Mouse (Mus musculus) midbrain, embryonic 14.5 days (tissue): ENCODE data around the gene Nudt1. TPM values are rescaled to one million over a fixed set of nuclear protein-coding genes. Genes with fewer than 3 reads are reported as not detected.
A peak's percentile ranks its signal among the peaks of the same experiment; 100 is the strongest.

Experiments
- ATAC-seq: fragments of 200-750 bp; cut with Nextera tagmentation; 2 replicates; pipeline ENCODE4 v1.8.0; 2017; ENCODE audit warnings: moderate number of reproducible peaks, moderate library complexity; ENCODE audit not compliant: low FRiP score, low TSS enrichment
- DNase-seq: peaks from one replicate; pipeline ENCODE4 v3.0.0-alpha.2; 2015
- H3K27ac ChIP-seq: fragments of 300-500 bp; sonication (generic); replicated peaks from 2 replicates; pipeline ENCODE4 v1.5.1; 2014; ENCODE audit warnings: mild to moderate bottlenecking, low read depth, low read length, moderate library complexity
- H3K27me3 ChIP-seq: fragments of 300-500 bp; sonication (generic); 2 replicates; pipeline ENCODE4 v1.6.1; 2014; ENCODE audit warnings: low read length, control low read depth, mixed read lengths; ENCODE audit not compliant: control insufficient read depth, insufficient read depth
- H3K36me3 ChIP-seq: fragments of 300-500 bp; sonication (generic); 2 replicates; pipeline ENCODE4 v1.6.1; 2014; ENCODE audit warnings: low read length, control low read depth; ENCODE audit not compliant: control insufficient read depth, insufficient read depth
- H3K4me1 ChIP-seq: fragments of 300-500 bp; sonication (generic); 2 replicates; pipeline ENCODE4 v1.6.1; 2014; ENCODE audit warnings: mild to moderate bottlenecking, antibody characterized with exemption, low read length, control low read depth; ENCODE audit not compliant: control insufficient read depth, insufficient read depth
- H3K4me2 ChIP-seq: fragments of 300-500 bp; sonication (generic); 2 replicates; pipeline ENCODE4 v1.6.1; 2014; ENCODE audit warnings: mild to moderate bottlenecking, low read length, moderate library complexity
- H3K4me3 ChIP-seq: fragments of 300-500 bp; sonication (generic); replicated peaks from 2 replicates; pipeline ENCODE4 v1.5.1; 2014; ENCODE audit warnings: low read depth, low read length
- H3K9ac ChIP-seq: fragments of 300-500 bp; sonication (generic); replicated peaks from 2 replicates; pipeline ENCODE4 v1.6.1; 2014; ENCODE audit warnings: mild to moderate bottlenecking, low read length, moderate library complexity
- H3K9me3 ChIP-seq: fragments of 300-500 bp; sonication (generic); 2 replicates; pipeline ENCODE4 v1.6.1; 2016; ENCODE audit warnings: low read length, control low read depth, mixed read lengths; ENCODE audit not compliant: control insufficient read depth
- WGBS: fragments of 180-500 bp; shearing (Covaris S2); extraction: QIAGEN DNeasy Blood & Tissue Kit; methylation state at CpG from one replicate; pipeline ENCODE4 v1.1.7; 2014; 5-methylcytosine and 5-hydroxymethylcytosine counted together
- polyA plus RNA-seq: library from polyadenylated mRNA; unstranded; fragments of >200 nt; fragmentation: Nextera tagmentation; extraction: Ambion mirVana; gene quantifications from 2 replicates; pipeline ENCODE4 v1.2.1, GENCODE M21; 2014

Gene Nudt1
- polyA plus RNA-seq, 1 experiment from 2014 or later, result 16.5 TPM

DNA sequence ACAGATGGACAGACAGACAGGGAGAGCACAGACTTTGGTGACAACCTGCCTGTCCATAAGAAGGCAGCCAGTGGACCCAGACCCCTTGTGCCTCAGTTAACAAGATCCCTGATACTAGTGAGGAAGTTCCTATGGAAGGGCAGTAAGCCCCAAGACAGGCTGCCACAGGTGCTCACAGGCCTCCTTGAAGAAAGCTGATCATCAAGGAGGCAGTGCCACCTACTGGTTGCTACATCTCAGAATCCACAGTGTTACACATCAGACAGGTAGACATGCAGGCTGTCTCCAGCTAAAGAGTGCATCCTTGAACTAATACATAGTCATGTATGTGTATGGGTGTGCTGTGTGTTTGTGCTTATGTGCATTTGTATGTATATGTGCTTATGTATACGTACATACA is 29.3 kb upstream of the Nudt1 start:
- Histone ChIP-seq H3K9me3 (no peaks in the 10 kb centered on the region), H3K4me3 (no peak overlapping the region), H3K27me3 (no peaks in the 10 kb centered on the region), H3K4me1 (no peaks in the 10 kb centered on the region), H3K27ac (no peak overlapping the region), H3K4me2 (no peak overlapping the region), H3K9ac (no peak overlapping the region), H3K36me3 (peaks cover 29% of the 10 kb centered on the region)
- ATAC-seq (peak; percentile 55; the same call in 1 of the 2 replicates), DNase-seq (peak; percentile 89)
- WGBS, result 77% methylated on average over 1 of the region's 1 CpGs

DNA sequence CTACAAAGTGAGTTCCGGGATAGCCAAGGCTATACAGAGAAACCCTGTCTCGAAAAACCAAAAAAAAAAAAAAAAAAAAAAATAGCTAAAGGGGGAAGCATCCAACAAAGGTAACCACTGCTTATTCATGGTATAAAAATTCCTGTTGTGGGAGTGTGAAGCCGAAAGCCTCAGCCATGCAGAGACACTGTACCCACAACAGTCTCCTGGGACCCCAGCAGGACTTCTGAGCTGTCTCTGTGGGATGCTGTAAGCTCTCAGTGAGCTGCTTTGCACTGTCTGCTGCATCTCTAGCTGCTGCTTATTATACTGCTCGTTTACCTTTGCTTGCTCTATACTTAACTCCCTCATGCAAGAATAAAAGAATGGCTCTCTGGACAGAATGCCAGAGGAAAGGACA is 23.2 kb upstream of the Nudt1 start:
- Histone ChIP-seq H3K9ac (no peak overlapping the region), H3K4me3 (no peak overlapping the region), H3K4me1 (no peaks in the 10 kb centered on the region), H3K4me2 (no peak overlapping the region), H3K36me3 (peaks cover 67% of the 10 kb centered on the region), H3K27ac (no peak overlapping the region), H3K9me3 (no peaks in the 10 kb centered on the region), H3K27me3 (no peaks in the 10 kb centered on the region)
- WGBS, result 88% methylated on average over 4 of the region's 4 CpGs
- ATAC-seq, result no peak
- DNase-seq, result no peak

DNA sequence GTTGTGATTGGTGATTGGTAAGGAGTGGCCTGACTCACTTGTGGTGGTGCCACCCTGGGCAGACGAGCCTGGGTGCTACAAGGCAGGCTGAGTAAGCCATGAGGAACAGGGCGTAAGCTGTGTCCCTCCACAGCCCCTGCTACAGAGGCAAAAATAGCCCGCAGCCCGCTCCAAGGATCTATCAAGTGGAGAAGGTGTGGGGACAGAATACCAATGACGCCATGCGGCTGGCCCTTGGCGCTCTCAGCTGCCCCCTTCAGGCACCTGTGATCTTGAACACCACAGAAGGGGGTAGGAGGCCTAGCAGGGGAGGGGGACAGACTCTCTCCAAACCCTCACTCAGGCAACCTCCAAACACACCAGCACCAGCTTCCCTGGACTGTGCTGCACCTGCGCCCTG is 15.4 kb upstream of the Nudt1 start:
- Histone ChIP-seq H3K27ac (no peak overlapping the region), H3K27me3 (no peaks in the 10 kb centered on the region), H3K9ac (no peak overlapping the region), H3K4me2 (no peak overlapping the region), H3K4me1 (no peaks in the 10 kb centered on the region), H3K9me3 (no peaks in the 10 kb centered on the region), H3K36me3 (peaks cover 72% of the 10 kb centered on the region), H3K4me3 (no peak overlapping the region)
- DNase-seq, result peak; percentile 10
- WGBS, result 75% methylated on average over 8 of the region's 8 CpGs
- no peak for ATAC-seq

DNA sequence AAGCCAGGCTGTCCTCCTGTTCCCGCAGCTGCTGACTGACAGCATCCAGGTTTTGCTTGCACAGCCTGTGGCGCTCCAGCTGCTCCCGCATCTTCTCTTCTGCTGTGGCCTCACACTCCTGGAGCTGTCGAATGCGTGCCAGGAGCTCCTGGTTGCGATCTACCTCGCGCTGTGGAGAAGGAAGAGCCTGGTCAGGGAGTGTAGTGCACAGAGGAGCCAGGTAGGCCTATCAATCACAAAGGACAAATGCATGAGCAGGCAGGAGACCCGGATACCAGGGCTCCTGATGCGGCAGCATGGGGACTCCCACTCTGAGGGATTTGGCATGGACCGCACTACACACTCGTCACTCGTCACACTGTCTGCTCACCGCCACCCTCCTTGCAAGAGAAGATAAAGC is 13.9 kb upstream of the Nudt1 start:
- Histone ChIP-seq H3K27ac (no peak overlapping the region), H3K4me2 (no peak overlapping the region), H3K4me3 (no peak overlapping the region), H3K27me3 (no peaks in the 10 kb centered on the region), H3K36me3 (peaks cover 75% of the 10 kb centered on the region), H3K9me3 (no peaks in the 10 kb centered on the region), H3K9ac (no peak overlapping the region), H3K4me1 (no peaks in the 10 kb centered on the region)
- 93% methylated on average over 14 of the region's 14 CpGs for WGBS
- ATAC-seq (no peak), DNase-seq (no peak)

DNA sequence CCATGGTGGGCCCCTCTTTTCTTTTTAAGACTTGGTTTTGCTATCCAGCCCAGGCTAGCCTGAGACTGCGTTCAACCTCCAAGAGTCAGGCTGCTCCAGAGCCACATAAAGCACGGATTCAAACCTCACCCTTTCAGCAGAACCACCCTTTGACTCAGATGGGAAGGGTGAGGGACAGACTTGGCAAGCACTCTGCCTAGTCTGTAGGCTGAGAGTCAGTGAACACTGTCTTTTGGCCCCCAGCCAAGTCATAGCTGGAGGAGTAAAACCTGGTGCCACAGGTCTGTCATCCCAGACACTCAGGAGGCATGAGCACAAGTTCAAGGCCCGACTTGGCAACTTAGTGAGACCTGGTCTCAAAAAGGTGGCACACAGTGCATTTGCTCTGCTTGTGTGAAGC is 4.7 kb upstream of the Nudt1 start:
- peaks cover 11% of the 10 kb centered on the region for H3K4me1 ChIP-seq
- no peaks in the 10 kb centered on the region for H3K27me3 ChIP-seq
- H3K4me2 ChIP-seq, result no peak overlapping the region
- 88% methylated on average over 3 of the region's 3 CpGs for WGBS
- DNase-seq (no peak), ATAC-seq (no peak)
- no peak overlapping the region for H3K4me3 ChIP-seq
- peaks cover 30% of the 10 kb centered on the region for H3K36me3 ChIP-seq
- H3K9ac ChIP-seq, result no peak overlapping the region
- H3K27ac ChIP-seq, result no peak overlapping the region
- no peaks in the 10 kb centered on the region for H3K9me3 ChIP-seq

DNA sequence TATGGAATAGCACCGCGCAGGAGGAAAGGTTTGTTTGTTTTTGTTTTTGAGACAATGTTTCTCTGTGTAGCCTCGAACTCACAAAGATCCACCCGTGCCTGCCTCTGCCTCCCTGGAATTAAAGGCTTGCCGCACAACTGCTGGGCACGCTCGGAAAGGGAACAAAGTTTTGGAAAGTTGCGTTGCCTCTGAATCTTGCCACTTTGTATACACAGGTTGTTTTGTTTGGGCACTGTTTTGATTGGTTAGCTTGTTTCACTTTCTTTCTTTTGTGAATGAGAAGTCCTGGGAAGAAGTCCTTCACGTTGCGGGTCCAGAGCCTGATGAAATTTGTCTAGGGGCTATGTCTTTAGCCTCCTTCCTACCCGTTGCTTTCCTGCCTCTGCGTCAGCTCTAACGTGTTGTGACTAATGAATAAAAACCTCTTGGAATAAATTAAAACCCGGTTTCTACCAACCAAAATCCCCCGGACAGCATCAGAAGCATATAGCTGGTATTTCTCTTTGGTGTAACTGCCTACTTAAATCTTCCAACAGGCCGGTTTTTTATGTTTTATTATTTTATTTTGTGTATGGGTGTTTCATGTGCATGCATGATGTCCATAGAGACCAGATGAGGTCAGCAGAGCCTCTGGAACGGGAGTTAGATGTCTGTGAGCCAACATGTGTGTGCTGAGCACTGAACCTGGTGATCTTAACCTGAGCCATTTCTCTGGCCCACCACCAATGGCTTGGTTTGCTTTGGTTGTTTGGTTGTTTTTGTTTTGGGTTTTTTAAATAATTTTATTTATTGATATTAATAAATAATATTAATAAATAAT is 510 bp downstream of the Nudt1 start:
- ATAC-seq, result no peak
- peak; percentile 55 for DNase-seq

DNA sequence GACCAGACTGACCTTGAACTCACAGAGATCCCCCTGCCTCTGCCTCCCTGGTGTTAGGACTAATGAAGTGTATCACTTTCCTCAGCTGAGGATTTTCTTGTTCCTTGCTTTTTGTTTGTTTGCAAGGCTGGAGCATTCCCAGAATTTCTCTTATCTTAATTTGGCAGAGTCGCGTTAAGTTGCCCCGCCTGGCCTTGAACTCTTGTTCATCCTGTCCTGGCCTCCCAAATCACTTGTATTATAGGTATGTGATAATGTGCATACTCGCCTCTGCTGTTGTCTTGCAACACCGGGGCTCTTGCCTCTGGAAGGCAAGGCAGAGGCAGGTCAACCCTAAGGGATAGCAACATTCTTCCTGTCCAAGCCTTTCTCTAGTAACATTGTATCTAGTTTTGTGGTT is 2.6 kb downstream of the Nudt1 start:
- WGBS, result 96% methylated on average over 5 of the region's 5 CpGs
- Histone ChIP-seq H3K27ac (no peak overlapping the region), H3K4me2 (no peak overlapping the region), H3K4me3 (no peak overlapping the region), H3K27me3 (no peaks in the 10 kb centered on the region), H3K9me3 (no peaks in the 10 kb centered on the region), H3K36me3 (peaks cover 16% of the 10 kb centered on the region), H3K9ac (no peak overlapping the region), H3K4me1 (peaks cover 11% of the 10 kb centered on the region)
- ATAC-seq (no peak), DNase-seq (no peak)

More for the DNA sequence above, 510 bp downstream of the Nudt1 start:
- peak overlapping the region; percentile 78 for H3K4me2 ChIP-seq
- 1% methylated on average over 17 of the region's 17 CpGs for whole genome bisulfite sequencing
- peak overlapping the region; percentile 78 for H3K27ac ChIP-seq
- H3K4me1 ChIP-seq, result peaks cover 11% of the 10 kb centered on the region
- no peaks in the 10 kb centered on the region for H3K9me3 ChIP-seq
- H3K4me3 ChIP-seq, result peak overlapping the region; percentile 91
- H3K27me3 ChIP-seq, result no peaks in the 10 kb centered on the region
- peaks cover 3% of the 10 kb centered on the region; the same call in 1 of the 2 replicates for H3K36me3 ChIP-seq
- peak overlapping the region; percentile 98 for H3K9ac ChIP-seq

DNA sequence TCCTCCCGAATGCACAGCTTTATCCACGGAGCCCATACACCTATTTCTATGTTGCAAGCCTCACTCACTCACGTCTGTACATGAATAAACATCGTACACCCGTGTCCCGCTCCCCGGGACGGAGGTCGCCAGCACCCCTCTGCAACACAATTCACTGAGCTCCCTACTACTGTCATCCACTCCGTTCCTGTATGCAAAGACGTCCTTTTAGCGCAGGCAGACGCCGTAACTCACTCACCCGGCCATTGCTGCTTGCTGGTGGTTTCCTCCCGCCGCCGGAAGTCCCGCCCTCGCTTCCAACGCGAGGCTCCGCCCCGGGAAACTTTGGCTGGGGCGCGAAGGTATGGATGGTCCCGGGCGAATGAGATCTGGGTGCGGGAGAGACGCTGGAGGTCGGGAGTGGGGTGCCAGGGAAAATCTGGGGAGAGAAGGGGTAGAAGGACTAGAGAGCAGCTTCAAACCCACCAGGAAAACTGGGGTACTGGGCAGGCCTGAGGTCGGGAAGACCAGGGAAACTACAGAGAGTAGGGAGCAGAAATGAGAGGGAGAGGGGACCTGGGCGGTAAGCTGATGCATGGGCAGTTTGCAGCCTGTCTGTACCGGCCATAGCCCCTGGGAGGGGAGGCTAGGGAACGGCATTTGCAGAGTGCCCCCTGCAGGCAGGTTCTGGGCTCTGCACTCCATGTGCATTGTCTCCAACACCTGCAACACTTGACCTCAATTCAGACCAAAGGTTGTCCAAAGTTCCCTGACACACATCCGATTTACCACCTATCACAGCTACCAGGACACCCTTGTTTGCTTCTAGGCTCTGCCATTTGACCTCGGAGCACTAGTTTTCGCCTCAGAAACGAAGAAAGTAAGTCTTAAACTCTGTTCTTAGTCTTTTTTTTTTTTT is 10.4 kb downstream of the Nudt1 start, which contains the start of gene Mrm2:
Gene Mrm2 (minus strand): TSS at position 284 of the 898 bp plus-strand sequence.
- Histone ChIP-seq H3K36me3 (peaks cover 13% of the 10 kb centered on the region), H3K9ac (peak within 1 kb of the TSS; percentile 77), H3K9me3 (no peaks in the 10 kb centered on the region), H3K27me3 (no peaks in the 10 kb centered on the region), H3K4me2 (peak within 1 kb of the TSS; percentile 92), H3K4me1 (peaks cover 7% of the 10 kb centered on the region), H3K27ac (peak within 1 kb of the TSS; percentile 81), H3K4me3 (peak within 1 kb of the TSS; percentile 70)
- WGBS, result 1% methylated on average over 39 of the region's 39 CpGs
- peak; percentile 81; the same call in 1 of the 2 replicates for ATAC-seq
- peak; percentile 91 for DNase-seq
